Mouse (Mus musculus): ENCODE results near the gene Cpsf4l.

The Cpsf4l gene

DNA sequence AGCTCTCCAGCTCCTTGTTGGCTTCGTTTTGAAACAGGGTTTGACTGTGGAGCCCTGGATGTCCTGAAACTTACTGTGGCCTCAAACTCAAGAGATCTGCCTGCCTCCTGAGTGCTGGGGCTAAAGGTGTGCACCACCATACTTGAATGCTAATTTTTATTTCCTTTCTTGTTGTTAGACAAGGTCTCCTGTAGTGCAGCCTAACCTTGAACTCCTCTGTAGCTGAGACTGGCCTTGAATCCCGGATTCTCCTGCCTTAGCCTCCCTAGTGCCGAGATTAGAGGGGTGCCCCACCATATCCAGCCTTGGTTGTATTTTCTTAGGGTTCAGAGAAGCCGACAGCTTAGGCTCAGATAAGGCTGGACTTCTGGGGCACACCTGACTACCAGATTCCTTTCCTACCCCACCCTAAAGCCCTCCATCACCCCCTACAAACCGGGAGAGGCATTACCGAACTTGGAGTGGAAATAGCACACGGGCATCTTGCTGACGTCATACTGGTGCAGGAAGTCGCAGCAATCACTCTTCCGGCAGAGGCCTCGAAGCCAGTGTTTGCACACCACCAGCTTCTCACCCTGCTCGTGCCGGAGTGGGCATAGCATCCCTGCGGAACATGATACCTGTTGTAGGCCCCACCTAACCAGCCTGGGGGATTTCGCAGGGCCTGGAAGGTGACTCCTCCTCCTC lies 3.7 kb downstream of the Cpsf4l start:
- no peak for DNase-seq (ENCODE audit: low read depth, low spot score)

GRCm38 (mm10) chr11:113703758-113704157 lies 6.1 kb downstream of the Cpsf4l start:
- DNase-seq (ENCODE audit: low read depth, low spot score) = peak; percentile 60

GRCm38 (mm10) chr11:113699643-113700042 lies 10.2 kb downstream of the Cpsf4l start:
- no peak for DNase-seq (ENCODE audit: low read depth, low spot score)

DNA sequence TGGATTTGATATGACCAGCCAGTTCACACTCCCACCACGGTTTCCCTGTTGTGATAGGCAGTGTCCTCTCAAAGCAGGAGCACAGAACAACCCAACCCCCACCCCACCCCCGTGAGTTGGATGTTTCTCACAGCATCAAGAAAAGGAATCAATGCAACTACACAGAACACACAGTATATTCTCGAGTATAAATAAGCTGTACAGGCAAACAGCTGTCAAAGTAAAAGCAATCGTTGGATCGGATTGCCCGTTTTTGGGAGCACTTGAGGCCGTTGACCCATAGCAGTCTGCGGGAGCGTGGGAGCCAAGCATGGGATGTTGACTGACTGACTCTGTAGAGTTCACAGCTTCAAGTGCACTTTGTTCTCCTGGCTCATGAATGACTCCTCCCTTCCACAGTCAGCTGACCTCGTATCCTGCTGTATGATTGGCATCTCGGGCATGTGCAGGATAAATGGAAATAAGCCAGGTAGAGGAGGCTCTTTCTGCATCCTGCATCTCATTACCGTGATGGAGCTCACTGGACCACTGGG lies 11.7 kb downstream of the Cpsf4l start:
- DNase-seq (ENCODE audit: low read depth, low spot score) = no peak

DNA sequence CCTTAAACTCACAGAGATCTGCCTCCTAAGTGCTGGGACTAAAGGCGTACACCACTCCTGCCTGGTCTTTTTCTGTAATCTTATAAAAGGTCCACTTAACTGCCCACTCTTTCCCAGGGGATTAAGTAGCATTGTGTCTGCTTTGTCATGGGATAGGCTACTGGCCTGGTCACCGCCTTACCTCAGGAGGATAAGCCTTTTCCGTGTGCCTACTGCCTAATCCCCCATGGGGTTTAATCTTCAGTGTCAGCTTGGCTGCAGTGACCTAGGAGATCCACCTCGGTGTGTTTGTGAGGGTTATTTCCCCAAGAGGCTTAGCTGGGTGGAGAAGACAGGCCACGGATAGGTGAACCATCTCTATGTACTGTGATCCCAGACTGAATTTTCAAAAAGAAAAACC lies 12.2 kb downstream of the Cpsf4l start:
- DNase-seq (ENCODE audit: low read depth, low spot score) = peak; percentile 62

DNA sequence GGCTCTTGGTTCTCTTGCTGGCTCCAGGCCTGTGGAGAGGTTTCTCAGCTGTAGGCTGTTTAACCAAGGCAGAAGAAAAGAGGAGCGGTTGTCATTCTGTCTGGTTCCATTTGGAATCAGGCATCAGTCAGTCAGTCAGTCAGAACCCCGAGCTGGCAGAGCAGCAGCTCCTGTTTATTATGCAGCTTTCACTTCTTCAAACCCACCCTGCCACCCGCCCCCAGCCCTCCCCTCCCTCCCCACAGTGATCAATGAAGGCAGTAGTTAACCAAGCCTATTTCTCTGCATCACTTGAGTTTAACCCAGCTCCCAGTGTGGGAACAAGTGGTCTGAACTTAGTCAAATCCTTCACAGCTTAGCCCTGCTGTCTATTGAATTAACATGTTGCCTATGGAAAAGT lies 18.0 kb downstream of the Cpsf4l start:
- no peak for DNase-seq (ENCODE audit: low read depth, low spot score)

GRCm38 (mm10) chr11:113691318-113691717 lies 18.5 kb downstream of the Cpsf4l start:
- no peak for DNase-seq (ENCODE audit: low read depth, low spot score)

DNA sequence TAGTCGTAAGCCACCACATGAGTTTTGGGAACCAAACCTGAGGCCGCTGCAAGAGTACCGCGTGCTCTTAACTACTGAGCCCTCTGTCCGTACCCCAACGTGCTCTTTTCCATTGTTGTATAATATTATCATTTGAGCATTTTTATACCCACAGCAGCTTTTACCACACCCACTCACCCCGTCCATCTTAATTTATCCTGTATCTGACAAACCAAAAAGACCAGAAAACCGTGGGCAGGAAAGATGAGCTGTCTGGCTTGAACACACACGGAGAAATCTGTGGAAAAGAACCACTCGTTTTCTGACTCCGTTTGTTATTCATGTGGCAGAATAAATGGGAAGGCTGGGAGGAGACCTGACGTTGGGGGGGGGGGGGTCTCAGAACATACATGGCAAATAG lies 19.3 kb downstream of the Cpsf4l start:
- DNase-seq (ENCODE audit: low read depth, low spot score) = no peak

GRCm38 (mm10) chr11:113687031-113687430 lies 22.8 kb downstream of the Cpsf4l start:
- DNase-seq (ENCODE audit: low read depth, low spot score) = no peak

DNA sequence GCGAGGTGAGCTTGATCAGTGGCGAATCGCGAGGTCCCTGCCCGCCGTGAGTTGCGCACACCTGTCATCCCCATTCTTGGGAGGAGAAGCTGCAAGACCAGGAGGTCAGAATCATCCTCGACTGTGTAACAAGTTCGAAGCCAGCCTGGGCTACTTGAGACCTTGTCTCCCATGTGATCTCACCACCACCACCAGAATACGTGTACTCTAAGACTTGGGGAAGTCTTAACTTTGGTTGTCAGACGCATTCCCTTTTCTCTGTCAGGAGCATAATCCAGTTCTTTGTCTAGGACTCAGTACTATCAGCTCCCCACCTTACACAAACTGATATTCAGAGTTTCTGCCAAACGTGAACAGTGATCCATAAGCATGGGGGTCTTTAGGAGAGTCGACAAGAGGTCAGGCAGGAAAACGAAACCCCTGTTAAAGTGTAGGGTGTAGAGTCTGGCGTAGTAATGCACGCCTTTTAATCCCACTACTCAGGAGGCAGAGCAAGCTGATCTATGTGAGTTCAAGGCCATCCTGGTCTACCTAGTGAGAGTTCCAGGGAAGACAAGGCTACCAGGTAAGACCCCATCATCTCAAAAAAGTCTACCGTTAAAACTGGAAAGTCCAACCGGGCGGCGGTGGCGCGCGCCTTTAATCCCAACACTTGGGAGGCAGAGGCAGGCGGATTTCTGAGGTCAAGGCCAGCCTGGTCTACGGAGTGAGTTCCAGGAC lies 24.9 kb downstream of the Cpsf4l start:
- no peak for DNase-seq (ENCODE audit: low read depth, low spot score)

DNA sequence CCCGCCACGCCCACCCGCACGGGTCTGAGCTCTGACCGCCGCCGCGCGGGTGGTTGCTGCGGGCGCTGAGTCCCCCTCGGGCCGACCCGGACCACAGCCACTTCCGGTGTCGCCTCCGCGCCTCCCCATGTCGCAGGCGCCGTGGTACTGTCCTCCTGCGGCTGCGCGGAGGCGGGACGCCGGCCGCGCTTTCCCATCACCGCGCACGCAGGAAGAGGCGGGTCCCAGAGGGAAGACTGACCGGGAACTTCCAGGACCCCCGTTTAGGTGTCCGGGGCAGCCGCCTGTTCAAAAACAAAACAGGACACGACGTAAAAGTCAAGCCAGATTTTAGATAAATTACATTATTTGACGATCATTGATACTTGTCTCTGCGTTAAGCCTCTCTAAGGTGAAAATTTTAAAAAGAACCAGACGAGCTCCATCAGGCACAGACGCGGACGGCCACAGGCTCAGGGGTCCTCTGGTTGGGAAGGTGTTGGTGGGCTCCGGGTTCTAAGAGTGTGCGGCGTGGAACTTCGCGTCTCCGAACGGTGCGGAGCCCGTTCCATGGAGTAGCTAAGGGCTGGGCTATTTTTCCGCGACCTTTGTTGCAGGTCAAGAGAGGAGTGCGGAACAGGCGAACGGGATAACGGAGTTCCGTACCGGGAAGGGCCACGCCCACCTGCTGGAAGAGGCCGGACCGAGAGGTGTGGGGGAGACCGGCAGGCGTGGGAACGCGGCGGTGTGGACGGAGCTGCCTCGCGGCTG lies 25.7 kb downstream of the Cpsf4l start, which contains the start of the genes Fam104a and D11Wsu47e:
Gene Fam104a, minus strand, starts transcription at position 199 of the 750 bp plus-strand sequence.
Gene D11Wsu47e, plus strand, starts transcription at position 456 of the 750 bp plus-strand sequence.
- peak; percentile 95 for DNase-seq (ENCODE audit: low read depth, low spot score)

GRCm38 (mm10) chr11:113683627-113683956 lies 26.2 kb downstream of the Cpsf4l start:
- DNase-seq (ENCODE audit: low read depth, low spot score) = no peak

DNA sequence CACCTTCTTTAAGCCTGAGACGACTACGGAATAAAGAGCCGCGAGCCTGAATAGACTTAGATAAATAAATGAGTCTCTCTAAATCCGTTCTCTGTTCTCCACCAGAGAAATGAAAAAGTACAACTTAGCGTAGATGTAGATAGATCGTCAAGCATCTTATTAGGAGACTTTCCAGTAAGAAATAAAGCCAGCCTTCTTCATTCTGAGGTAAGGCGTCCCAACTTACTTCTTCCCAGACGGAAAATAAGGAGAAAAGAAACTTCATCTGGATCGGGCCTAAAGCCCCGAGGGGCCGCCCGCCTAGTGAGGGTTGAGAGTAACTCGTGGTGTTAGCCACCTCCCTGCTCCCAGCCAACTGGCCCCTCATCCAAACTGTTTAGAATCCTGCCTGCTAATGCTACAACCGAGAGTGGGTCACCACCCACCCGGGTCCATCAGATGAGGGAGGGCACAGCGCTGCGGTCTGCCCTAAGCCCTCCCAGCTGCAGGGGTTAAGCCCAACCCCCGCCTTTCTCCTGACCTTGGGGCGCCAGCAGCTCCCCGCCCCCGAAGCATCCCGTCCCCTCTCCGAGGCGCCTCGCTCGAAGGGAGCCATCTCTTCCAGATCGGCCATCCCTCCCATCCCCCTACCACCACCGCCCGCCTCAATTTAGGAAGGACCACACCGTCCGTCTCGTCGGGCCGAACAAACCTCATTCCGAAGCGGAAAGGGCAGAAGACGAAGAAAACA lies 26.8 kb downstream of the Cpsf4l start:
- peak; percentile 51 for DNase-seq (ENCODE audit: low read depth, low spot score)

- DNase-seq (ENCODE audit: low read depth, low spot score) = no peak
Measured at GRCm38 (mm10) chr11:113681979-113682378, 27.8 kb downstream of the Cpsf4l start.

DNA sequence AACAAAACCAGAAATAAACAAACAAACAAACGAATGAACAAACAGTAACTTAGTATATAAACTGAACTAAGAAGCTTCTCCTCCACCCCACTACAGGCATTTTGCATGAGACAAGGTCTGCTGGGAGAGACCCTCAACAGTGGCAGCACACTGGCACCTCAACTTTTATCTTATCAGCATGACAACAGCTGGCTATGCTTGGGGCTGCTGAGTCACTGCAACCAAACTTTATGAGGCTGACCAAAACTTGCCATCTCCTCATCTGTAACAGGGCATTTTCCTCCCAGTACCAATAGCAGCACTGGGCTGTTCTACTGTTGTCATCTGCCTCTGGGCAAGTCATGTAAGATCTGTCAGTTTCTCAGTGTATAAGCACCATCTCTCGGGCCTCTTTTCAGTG lies 28.9 kb downstream of the Cpsf4l start:
- DNase-seq (ENCODE audit: low read depth, low spot score) = no peak

DNA sequence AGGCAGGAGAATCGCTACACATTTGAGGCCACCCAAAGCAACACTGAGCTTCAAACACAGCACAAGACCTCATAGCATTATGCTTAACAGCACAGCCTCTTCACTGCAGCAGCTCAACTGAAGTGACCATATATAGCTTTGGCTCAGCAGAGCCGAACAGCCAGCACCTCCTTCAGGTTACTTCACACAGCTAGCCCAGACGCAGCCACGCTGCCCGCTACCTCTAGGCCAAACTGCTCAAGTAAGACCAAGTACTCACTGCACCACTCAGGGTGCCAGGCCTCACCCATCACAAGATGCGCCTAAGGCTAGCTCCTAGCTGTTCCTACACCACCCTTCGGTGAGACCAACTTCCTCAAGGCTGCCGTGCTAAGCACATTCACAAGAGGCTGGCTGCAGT lies 31.4 kb downstream of the Cpsf4l start:
- no peak for DNase-seq (ENCODE audit: low read depth, low spot score)

- no peak for DNase-seq (ENCODE audit: low read depth, low spot score)
Measured at GRCm38 (mm10) chr11:113677378-113677777, 32.4 kb downstream of the Cpsf4l start.

DNA sequence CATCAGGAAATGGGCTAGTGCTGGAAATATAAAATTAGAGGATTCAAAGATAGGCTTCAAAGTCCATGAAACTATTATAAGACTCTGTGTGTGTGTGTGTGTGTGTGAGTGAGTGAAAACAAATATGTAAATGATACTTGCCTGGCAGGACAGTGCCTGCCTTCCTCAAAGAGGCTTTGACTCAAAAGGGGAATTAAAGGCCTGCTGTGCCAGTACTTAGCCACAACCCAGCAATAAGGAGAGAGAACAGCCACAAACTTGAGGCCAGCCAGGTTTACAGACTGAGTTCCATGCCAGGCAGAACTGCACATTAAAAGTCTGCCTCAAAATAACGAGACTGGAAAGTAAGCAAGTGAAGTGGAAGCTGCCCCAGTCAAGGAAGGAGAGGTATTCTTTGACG lies 33.0 kb downstream of the Cpsf4l start:
- DNase-seq (ENCODE audit: low read depth, low spot score) = no peak

DNA sequence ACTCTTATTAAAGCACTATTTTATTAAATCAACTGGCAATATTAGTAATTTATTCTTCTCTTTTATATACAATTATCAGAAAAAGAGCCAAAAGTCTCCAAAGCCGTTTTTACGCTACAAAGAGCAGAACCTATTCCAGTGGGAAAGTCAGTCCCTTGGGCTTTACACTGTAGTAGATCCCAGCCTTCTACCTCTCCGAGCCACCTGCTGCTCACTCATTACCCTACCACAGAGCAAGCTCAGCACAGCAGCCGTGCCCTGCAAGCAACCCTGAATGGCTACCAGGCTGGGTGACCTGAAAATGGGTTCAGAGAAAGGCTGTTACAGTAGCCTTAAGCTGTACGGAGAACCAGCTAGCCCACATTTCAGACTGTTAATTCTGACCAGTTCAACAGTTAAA lies 35.2 kb downstream of the Cpsf4l start:
- DNase-seq (ENCODE audit: low read depth, low spot score) = no peak

DNA sequence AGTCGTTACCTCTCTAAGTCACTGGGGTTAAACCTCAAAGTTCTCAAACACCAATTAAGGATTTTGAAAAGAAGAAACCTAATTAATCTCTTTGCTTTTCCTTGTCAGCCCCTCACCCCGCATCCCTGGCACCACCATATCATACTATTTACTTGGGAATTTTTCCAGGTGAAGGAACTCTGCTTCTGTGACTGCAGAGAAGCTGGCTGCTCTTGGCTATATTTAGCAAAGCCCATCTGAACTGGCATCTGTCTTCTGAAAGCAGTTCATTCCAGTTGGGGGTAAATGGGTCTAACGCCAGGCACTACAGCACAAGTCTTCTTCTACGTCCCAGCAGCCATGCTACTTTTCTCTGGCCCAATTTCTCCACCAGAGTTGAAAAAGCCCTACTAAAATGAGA lies 36.2 kb downstream of the Cpsf4l start:
- no peak for DNase-seq (ENCODE audit: low read depth, low spot score)

DNA sequence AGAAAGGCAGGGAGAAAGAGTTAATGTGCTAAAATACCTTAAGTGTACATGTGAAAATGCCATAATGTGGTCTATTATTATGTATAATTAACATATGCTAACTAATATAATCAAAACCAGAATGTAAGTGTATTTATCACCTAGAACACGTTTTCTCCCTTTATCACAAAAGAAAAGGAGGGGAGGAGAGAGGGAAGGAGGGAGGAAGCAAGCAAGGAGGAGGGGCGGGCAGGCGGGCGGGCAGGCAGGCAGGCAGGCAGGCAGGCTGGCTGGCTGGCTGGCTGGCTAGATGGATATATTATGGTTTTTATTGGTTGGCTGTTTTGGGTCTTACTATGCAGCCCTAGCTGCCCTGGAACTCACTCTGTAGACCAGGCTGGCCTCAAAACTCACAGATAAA lies 40.1 kb downstream of the Cpsf4l start:
- DNase-seq (ENCODE audit: low read depth, low spot score) = no peak

GRCm38 (mm10) chr11:113668857-113669256 lies 41.0 kb downstream of the Cpsf4l start:
- no peak for DNase-seq (ENCODE audit: low read depth, low spot score)

All from retina, postnatal 7 days (tissue).